Mouse (Mus musculus) Muller cell, postnatal 12 days (primary cell): ENCODE measurements around the gene Kctd17.

Source experiments
- DNase-seq: peaks from one replicate; pipeline ENCODE4 v3.0.0-alpha.2; 2015; ENCODE audit errors: inconsistent ontology term

The Kctd17 gene

GRCm38 (mm10) chr15:78414157-78414556 lies 14.2 kb upstream of the Kctd17 start:
- DNase-seq, result no peak

DNA sequence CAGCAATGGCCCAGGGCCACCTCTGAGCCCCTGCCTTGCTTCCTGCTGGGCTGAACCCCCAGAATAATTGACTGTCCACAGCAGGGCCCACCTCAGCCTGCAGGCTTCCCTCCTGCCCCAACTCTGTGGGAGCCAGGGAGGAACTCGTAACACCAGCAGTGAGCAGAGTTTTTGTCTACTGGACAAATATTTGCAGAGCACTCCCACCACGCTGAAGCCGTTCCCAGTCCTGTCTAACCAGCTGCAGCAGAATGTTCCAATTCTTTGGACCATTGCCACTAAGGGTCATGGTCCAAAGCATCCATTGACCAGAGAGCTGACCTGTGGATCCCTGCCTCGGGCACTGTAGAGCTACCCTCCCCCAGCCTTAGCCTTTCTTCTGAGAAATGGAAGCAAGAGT lies 11.4 kb upstream of the Kctd17 start:
- DNase-seq, result peak; percentile 66

DNA sequence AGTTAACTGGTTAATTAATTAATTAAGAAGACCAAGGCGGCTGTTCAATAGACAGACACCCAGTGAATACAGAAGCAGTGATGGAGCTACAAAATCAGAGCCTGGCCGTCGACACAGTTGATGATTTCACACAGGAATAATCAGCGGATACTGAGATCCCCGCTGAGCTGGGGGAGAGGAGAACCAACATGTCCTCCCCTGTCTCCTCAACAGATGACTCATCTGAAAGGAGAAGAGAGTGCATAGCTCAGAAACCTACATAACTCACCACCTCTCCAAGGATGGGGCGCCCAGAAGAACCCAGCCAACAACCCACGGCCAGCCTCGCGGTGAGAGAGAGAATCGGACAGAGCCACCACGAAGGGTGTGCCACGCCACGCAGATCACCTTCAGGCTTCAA lies 8.0 kb upstream of the Kctd17 start:
- no peak for DNase-seq

- peak; percentile 70 for DNase-seq
Observed at GRCm38 (mm10) chr15:78422046-78422956, 6.1 kb upstream of the Kctd17 start.

- no peak for DNase-seq
Observed at GRCm38 (mm10) chr15:78424507-78424906, 3.9 kb upstream of the Kctd17 start.

DNA sequence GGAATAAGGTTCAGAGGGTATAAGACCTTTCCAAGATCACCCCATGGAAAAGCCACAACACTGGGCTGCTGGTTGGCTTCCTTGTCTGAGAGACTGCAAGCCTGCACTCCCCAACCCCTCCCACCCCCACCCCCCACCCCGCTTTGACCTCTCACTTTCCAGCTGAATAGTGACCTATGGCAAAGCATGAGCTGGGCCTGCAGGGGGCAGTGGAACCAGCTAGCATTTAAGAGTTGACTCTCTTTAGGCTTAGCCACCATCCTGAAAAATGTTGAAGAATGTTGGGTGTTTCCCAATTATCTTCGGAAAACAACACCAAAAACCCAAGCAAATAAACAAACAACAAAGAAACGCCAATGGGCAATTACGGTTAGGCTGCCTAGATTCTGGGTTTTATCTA lies 3.1 kb upstream of the Kctd17 start:
- no peak for DNase-seq

GRCm38 (mm10) chr15:78429139-78429459 lies 735 bp downstream of the Kctd17 start:
- DNase-seq, result no peak

DNA sequence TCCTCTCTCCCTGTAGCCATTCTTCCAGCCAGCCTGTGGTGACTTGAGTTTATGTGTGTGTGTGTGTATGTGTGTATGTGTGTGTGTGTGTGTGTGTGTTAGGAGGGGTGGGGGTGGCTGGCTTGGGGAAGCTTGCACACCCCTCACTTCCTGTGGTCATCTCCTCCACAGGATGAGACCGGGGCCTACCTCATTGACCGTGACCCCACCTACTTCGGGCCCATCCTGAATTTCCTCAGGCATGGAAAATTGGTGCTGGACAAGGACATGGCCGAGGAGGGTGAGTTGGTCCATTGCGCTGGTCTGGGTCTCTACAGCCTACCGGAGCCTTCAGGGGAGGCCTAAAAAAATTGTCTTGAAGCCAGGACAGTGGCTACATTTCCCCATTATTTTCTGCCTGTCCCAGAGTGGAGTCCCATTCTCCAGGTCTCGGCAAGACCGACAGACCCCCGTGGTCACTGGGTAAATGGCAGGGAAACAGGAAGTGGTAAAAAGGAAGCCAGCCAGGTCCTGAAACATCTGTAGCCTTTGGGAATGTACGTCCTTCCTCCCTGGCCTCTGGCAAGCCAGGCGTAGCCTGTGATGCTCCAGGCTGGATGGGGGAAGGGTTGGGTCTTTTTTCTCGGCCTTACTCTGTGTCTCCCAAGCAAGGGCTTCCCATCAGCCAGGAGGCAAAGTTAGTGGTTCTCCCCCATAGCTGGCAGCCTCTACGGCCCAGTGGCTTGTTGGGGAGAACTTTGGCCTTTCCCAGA lies 1.7 kb downstream of the Kctd17 start:
- no peak for DNase-seq

DNA sequence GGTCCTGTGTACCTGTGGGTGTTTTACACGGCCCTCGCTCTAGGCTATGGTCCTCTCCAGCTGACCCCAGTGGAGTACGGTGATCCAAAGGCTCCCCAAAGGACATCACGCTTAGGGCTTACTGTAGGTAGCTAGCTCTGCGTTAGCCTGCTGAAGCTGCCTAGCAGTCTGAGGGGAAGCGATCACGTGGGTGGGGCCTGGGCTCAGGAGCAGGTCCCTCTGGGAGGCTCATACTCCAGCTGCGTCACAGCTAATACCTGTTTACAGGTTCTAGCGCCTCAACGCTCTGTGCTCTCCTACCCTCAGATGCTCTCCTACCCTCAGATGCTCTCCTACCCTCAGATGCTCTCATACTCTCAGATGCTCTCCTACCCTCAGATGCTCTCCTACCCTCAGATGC lies 2.5 kb downstream of the Kctd17 start:
- DNase-seq, result no peak

- DNase-seq, result no peak
Observed at GRCm38 (mm10) chr15:78431541-78432121, 3.3 kb downstream of the Kctd17 start.

DNA sequence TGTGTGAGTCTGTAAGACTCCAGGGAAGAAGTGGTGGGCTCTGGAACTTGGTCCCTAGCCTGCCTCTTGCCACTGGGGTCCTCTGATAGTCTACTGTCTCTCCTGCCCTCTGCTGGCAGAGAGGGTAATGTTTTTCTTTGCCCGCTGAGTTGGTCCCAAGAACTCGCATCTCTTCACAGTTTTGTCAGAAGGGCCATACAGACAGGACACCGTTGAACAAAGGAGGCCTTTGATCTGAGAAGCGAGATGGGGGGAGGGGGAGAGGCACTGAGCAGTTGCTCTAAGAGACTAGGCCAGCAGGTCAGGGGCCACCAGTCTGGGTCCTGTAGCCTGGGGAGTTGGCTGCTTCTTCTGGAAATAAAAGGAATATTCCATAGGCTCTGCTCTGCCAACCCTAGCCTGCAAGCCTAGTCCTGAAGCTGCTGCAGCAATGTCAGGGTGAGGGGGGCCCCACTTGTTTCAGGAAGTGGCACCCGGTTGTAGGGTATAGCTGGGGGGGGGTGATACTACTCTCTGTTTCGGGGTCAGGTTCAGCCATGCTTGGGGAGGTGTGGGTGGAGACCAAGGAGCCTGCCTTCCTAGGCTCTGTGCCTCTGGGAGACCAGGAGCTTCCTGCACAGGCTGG lies 6.6 kb downstream of the Kctd17 start:
- peak; percentile 76 for DNase-seq

DNA sequence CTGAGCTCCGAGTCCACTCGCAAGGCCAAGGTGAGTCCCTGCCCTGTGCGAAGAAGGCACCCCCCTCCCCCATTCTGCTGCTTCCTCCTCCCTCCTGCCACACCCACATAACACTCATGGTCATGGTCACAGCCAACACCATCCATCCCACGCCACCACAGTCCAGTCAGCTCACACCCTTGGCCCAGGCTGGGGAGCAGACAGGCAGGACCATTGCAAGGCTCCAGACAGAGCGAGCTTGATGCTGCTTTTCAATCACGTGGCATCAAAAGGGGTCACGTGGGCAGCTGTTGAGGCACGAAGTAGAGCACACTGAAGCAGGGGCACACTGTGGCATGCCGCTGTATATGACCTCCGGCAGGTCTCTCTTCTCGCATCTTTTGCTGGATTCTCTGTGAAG lies 7.3 kb downstream of the Kctd17 start:
- no peak for DNase-seq

- peak; percentile 94 for DNase-seq
Observed at GRCm38 (mm10) chr15:78436380-78437192, 8.2 kb downstream of the Kctd17 start.

DNA sequence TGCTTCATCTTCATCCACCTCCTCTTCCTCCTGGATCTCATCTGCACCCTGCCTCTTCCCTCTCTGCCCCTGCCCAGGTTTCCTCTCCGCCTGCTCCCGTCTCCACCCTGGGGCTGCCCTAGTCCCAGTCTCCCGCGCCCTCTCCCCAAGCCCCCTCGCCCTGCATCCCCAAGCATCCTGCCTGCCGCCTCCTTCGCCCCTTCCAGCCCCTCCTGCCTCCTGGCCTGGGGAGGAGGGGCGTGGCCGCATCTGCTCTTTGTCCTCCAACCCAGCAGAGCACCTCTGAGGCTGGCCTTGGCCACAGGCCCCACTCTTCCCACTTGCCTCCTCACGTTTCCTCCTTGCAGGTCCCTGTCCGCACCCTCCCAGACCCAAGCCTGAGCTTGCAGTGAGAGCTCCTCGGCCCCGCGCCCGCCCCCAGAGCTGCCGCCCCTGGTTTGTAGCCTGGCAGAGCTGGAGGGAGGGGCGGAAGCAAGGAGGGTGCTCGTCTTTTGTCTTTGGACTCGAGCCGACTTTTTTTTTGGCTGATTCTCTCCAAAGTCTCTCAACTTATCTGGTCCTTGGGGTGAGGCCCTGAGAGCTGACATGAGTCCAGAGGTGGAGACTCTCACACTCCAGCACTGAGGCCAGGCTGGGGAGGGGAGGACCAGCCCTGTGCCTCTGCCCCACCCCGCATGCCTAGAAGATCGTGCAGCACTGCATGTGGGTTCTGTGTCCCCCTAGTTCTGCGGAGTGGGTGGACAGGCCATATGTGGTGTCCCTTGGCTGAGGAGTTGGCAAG lies 9.1 kb downstream of the Kctd17 start:
- peak; percentile 57 for DNase-seq

DNA sequence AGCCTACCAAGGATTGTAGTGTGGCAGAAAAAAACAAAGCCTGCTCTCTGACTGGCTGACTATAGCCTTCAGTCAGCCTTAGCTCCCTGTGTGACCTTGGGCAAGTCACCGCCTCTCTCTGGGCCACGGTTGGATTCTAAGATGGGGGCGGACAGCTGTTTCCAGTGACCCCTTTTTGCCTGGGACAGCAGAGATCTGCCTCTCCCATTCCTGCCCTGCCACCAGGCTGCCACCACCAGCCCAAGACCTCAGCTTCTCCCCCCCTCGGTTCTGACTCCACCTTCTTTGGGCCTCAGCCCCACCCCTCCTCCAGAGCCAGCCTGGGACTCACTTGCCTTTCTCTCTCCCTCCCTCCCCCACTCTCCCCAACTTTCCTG lies 9.6 kb downstream of the Kctd17 start:
- DNase-seq, result no peak

DNA sequence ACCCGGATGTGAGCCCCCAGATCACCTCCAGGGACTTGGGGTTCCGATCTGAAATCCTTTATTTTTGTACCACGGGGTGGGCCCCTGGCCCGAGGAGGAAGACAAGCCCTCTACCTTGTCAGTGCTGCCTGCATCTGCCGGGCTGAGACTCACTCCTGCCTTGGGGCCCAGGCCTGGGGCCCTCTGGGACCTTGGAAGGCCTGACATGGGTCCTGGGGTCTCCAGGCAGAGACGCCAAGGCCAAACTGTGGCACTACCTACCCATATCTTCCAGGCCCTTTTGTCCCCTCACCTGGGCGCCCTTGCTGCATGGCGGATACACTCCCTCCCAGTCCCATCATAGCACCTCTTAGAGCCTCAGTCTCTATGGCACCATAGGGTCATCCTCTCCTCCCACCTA lies 10.1 kb downstream of the Kctd17 start:
- no peak for DNase-seq

DNA sequence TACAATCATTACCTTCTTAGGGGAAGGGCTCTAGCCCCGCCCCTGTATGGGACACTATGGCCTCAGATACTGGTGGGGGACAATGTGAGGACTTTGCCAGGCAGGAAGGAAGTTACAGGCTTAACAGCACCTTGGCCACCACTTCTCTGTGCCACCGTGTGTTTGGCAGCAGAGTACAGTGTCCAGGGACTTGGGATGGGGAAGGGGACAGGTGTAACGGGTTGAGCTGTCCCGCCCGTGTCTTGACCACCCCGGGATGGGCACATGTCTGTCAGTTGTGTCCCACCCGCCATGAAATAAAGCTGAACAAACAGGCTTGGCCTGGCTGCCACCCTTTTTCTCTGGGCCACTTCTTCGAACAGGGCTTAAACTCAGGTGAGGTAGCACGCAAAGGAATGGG lies 10.6 kb downstream of the Kctd17 start:
- no peak for DNase-seq

- no peak for DNase-seq
Observed at GRCm38 (mm10) chr15:78442231-78442630, 13.9 kb downstream of the Kctd17 start.

DNA sequence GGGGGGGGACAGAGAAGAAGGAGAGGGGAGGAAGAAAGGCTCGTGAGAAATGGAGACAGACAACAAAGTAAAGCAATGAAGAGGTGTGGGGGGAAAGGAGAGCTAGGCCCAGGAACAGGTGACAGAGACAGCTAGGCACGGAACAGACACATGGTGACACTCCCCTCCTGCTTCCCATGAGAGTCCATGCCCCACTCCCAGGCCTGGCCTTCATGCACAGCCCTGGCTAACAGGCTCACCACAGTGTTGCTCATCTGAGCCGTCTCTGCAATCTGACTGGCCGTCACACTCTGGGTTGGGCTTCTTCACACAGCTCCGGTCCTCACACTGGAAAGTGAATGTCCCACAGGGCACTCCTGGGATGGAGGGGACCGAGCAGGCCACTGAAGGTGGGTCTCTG lies 15.5 kb downstream of the Kctd17 start:
- DNase-seq, result no peak

GRCm38 (mm10) chr15:78447121-78447520 lies 18.8 kb downstream of the Kctd17 start:
- peak; percentile 35 for DNase-seq
